Mouse (Mus musculus) heart, postnatal 25 days (tissue): ENCODE results near the gene Papss1. TPM values are rescaled to one million over a fixed set of nuclear protein-coding genes. Genes with fewer than 3 reads are reported as not detected.

Source experiments
- total RNA-seq, 2 experiments: library from RNA; stranded (reverse); gene quantifications; 2 replicates each; pipeline ENCODE4 v1.2.3; 2021

Papss1 gene
- total RNA-seq, 2 experiments from 2014 or later, result 12.2 to 12.4 TPM

Other genes starting within 250 kb of the Papss1 start
- gene Sgms2, start 73.4 kb upstream of the Papss1 start, total RNA-seq, result 1 to 10 TPM; 2.5 to 3.1 TPM